30 mouse cellular contexts compared by ENCODE assay signal in genomic region chr11:116522046-116522445, GRCm38 (mm10). TPM values are rescaled to one million over a fixed set of nuclear protein-coding genes. Genes with fewer than 3 reads are reported as not detected.
DNase-seq lines count a peak whose midpoint lies in the region; ATAC-seq and TF ChIP-seq lines count a peak whose summit lies in the region.
"Had no signal": no experiment of that assay in that cellular context is flagged by ENCODE, and none has a peak within 500 bp of the region (broad histone marks: within the 10 kb centered on the region; RNA-seq: fewer than 3 reads in every experiment).

No protein-coding gene starts in this region.

- TF ChIP-seq POLR2A in kidney, adult 2 months (IDR thresholded peaks at IDR 0.05; ENCODE audit: low read depth, low read length) = no peak

- TF ChIP-seq EP300 in stomach, postnatal 0 days (optimal IDR thresholded peaks at IDR 0.05) = no peak

- TF ChIP-seq CTCF in stomach, postnatal 0 days (IDR thresholded peaks at IDR 0.05; ENCODE audit: low read depth) = no peak
- no peak for TF ChIP-seq CTCF in kidney, adult 2 months (conservative IDR thresholded peaks at IDR 0.05; ENCODE audit: insufficient read depth, insufficient read length, low read depth, low read length)

- H3K27me3 ChIP-seq in stomach, postnatal 0 days (ENCODE audit: control insufficient read depth, insufficient read depth, low read length) = no peaks in the 10 kb centered on the region
- peaks cover 5% of the 10 kb centered on the region; the same call in 1 of the 2 replicates for H3K27me3 ChIP-seq in limb, embryonic 10.5 days (ENCODE audit: low read depth, poor library complexity, severe bottlenecking)
- no peaks in the 10 kb centered on the region for H3K27me3 ChIP-seq in kidney, adult 2 months (replicated peaks; ENCODE audit: control insufficient read depth, insufficient read depth, low read length)
- H3K27me3 ChIP-seq: embryonic facial prominence, embryonic 15.5 days; intestine, embryonic 15.5 days; limb, embryonic 15.5 days had no signal

- H3K9ac ChIP-seq in stomach, postnatal 0 days (ENCODE audit: low read length) = no peak overlapping the region
- H3K9ac ChIP-seq: embryonic facial prominence, embryonic 15.5 days; forebrain, embryonic 12.5 days; intestine, embryonic 15.5 days; limb, embryonic 15.5 days; liver, embryonic 13.5 days; lung, embryonic 14.5 days; neural tube, embryonic 15.5 days had no signal

- DNase-seq in lung, adult 18-20 months = peak; percentile 54 to 70
- DNase-seq in lung, postnatal 14 days = no peak
- peak; percentile 60 for DNase-seq in 3T3-L1 (ENCODE audit: low read depth, low spot score)
- DNase-seq in lung, postnatal 25 days (ENCODE audit: low spot score) = peak; percentile 48
- peak; percentile 73 for DNase-seq in stomach, postnatal 0 days (ENCODE audit: low spot score)
- DNase-seq in limb, embryonic 10.5 days (ENCODE audit: low spot score) = no peak
- no peak for DNase-seq in kidney, adult 2 months
- DNase-seq: adrenal gland, adult 8-10 months; cerebellum, adult 8-10 months; cerebellum, postnatal 25 days; gastrocnemius, postnatal 10 days; heart, postnatal 10 days; kidney, adult 8-10 months; layer of hippocampus, postnatal 36 days; left cerebral cortex, postnatal 4 days; liver, embryonic 13.5 days; lung, embryonic 14.5 days; midbrain, embryonic 14.5 days; thymus, adult 18-20 months; thymus, postnatal 25 days had no signal

- H3K27ac ChIP-seq in stomach, postnatal 0 days (replicated peaks) = 0 out of 2 replicates have a peak overlapping the region, but pooled peaks have one; percentile 8
- H3K27ac ChIP-seq in limb, embryonic 10.5 days = no peak overlapping the region
- no peak overlapping the region for H3K27ac ChIP-seq in kidney, adult 2 months (ENCODE audit: insufficient read depth, low read depth, low read length)
- H3K27ac ChIP-seq: forebrain, embryonic 12.5 days; hindbrain, embryonic 10.5 days; hindbrain, postnatal 0 days; intestine, embryonic 15.5 days; liver, embryonic 13.5 days; neural tube, embryonic 15.5 days had no signal

- no peak overlapping the region for H3K4me2 ChIP-seq in stomach, postnatal 0 days (replicated peaks; ENCODE audit: low read depth)
- H3K4me2 ChIP-seq: embryonic facial prominence, embryonic 15.5 days; forebrain, embryonic 12.5 days; heart, embryonic 11.5 days; intestine, embryonic 15.5 days; limb, embryonic 15.5 days; liver, embryonic 13.5 days; lung, embryonic 14.5 days; neural tube, embryonic 15.5 days had no signal

- ATAC-seq in stomach, postnatal 0 days (ENCODE audit: low FRiP score, low TSS enrichment) = no peak
- ATAC-seq: hindbrain, postnatal 0 days; intestine, embryonic 15.5 days had no signal

- peaks cover 12% of the 10 kb centered on the region for H3K4me1 ChIP-seq in stomach, postnatal 0 days (replicated peaks; ENCODE audit: control insufficient read depth, insufficient read depth)
- peaks cover 18% of the 10 kb centered on the region for H3K4me1 ChIP-seq in limb, embryonic 10.5 days
- H3K4me1 ChIP-seq in kidney, adult 2 months (ENCODE audit: control insufficient read depth, insufficient read depth, low read length) = peaks cover 3% of the 10 kb centered on the region; the same call in 1 of the 2 replicates

- H3K9me3 ChIP-seq in stomach, postnatal 0 days (ENCODE audit: control insufficient read depth, low read length) = no peaks in the 10 kb centered on the region
- H3K9me3 ChIP-seq in limb, embryonic 10.5 days (replicated peaks) = no peaks in the 10 kb centered on the region
- H3K9me3 ChIP-seq: embryonic facial prominence, embryonic 10.5 days; embryonic facial prominence, embryonic 15.5 days; forebrain, embryonic 12.5 days; G1E; hindbrain, embryonic 10.5 days; intestine, embryonic 15.5 days; limb, embryonic 15.5 days; liver, embryonic 13.5 days; neural tube, embryonic 15.5 days had no signal

- WGBS in stomach, postnatal 0 days = 66% methylated on average over 3 of the region's 3 CpGs
- 84% methylated on average over 3 of the region's 3 CpGs for WGBS in limb, embryonic 10.5 days
- WGBS in kidney, adult 2 months = 88% methylated on average over 3 of the region's 3 CpGs

- no peaks in the 10 kb centered on the region for H3K36me3 ChIP-seq in stomach, postnatal 0 days (ENCODE audit: control insufficient read depth, insufficient read depth, low read length)
- no peaks in the 10 kb centered on the region for H3K36me3 ChIP-seq in limb, embryonic 10.5 days
- no peaks in the 10 kb centered on the region for H3K36me3 ChIP-seq in kidney, adult 2 months (ENCODE audit: control insufficient read depth, insufficient read depth, low read length)
- H3K36me3 ChIP-seq: embryonic facial prominence, embryonic 10.5 days; embryonic facial prominence, embryonic 15.5 days; forebrain, embryonic 12.5 days; G1E; hindbrain, embryonic 10.5 days; intestine, embryonic 15.5 days; limb, embryonic 15.5 days; liver, embryonic 13.5 days; neural tube, embryonic 15.5 days had no signal

- no peak overlapping the region for H3K4me3 ChIP-seq in stomach, postnatal 0 days (ENCODE audit: low read depth, low read length)
- no peak overlapping the region for H3K4me3 ChIP-seq in limb, embryonic 10.5 days
- no peak overlapping the region for H3K4me3 ChIP-seq in kidney, adult 2 months (ENCODE audit: insufficient read depth, low read depth, low read length)
- H3K4me3 ChIP-seq: embryonic facial prominence, embryonic 10.5 days; embryonic facial prominence, embryonic 15.5 days; forebrain, embryonic 12.5 days; hindbrain, embryonic 10.5 days; intestine, embryonic 15.5 days; limb, embryonic 15.5 days; liver, embryonic 13.5 days; neural tube, embryonic 15.5 days had no signal

RNA-seq across cellular contexts. Expression of gene Sphk1, which starts 8.7 kb away (rescaled TPM):
- polyA plus RNA-seq in stomach, postnatal 0 days (2015; fragmentation: Nextera tagmentation; extraction: Ambion mirVana) = 7.9 and 10.0 TPM in 2 replicates
- 0.30 and 0.54 TPM in 2 replicates for polyA plus RNA-seq in limb, embryonic 10.5 days (2016; fragmentation: Nextera tagmentation; extraction: Ambion mirVana)
- polyA plus RNA-seq in kidney, adult 2 months (2012; rRNA removed) = 9.9 and 12.0 TPM in 2 replicates

RNA-seq across cellular contexts. Expression of gene Prpsap1, which starts 28.0 kb away (rescaled TPM):
- 94.0 and 97.1 TPM in 2 replicates for polyA plus RNA-seq in stomach, postnatal 0 days (2015; fragmentation: Nextera tagmentation; extraction: Ambion mirVana)
- polyA plus RNA-seq in limb, embryonic 10.5 days (2016; fragmentation: Nextera tagmentation; extraction: Ambion mirVana) = 203 and 209 TPM in 2 replicates
- polyA plus RNA-seq in kidney, adult 2 months (2012; rRNA removed) = 87.5 and 91.1 TPM in 2 replicates

RNA-seq across cellular contexts. Expression of gene Qrich2, which starts 56.0 kb away (rescaled TPM):
- polyA plus RNA-seq in stomach, postnatal 0 days (2015; fragmentation: Nextera tagmentation; extraction: Ambion mirVana) = 0.08 and 0.16 TPM in 2 replicates
- 0.36 and 0.44 TPM in 2 replicates for polyA plus RNA-seq in limb, embryonic 10.5 days (2016; fragmentation: Nextera tagmentation; extraction: Ambion mirVana)
- polyA plus RNA-seq in kidney, adult 2 months (2012; rRNA removed) = 0.08 and 0.24 TPM in 2 replicates
- polyA plus RNA-seq: forebrain, embryonic 12.5 days; liver, embryonic 13.5 days; midbrain, embryonic 14.5 days; neural tube, embryonic 15.5 days had no signal

RNA-seq across cellular contexts. Expression of gene Ube2o, which starts 59.2 kb away (rescaled TPM):
- polyA plus RNA-seq in stomach, postnatal 0 days (2015; fragmentation: Nextera tagmentation; extraction: Ambion mirVana) = 4.7 and 5.3 TPM in 2 replicates
- 12.7 and 16.4 TPM in 2 replicates for polyA plus RNA-seq in limb, embryonic 10.5 days (2016; fragmentation: Nextera tagmentation; extraction: Ambion mirVana)
- 10.3 and 10.8 TPM in 2 replicates for polyA plus RNA-seq in kidney, adult 2 months (2012; rRNA removed)

Comparison
In these comparisons a context has a peak if more than half of its experiments do, and no peak if none do; other contexts are left out.
1. DNase-seq: peak in lung, adult 18-20 months (2 of 2), 3T3-L1 (single experiment), lung, postnatal 25 days (single experiment) and stomach, postnatal 0 days (single experiment); none in lung, postnatal 14 days (single experiment), limb, embryonic 10.5 days (single experiment) and kidney, adult 2 months (single experiment).